Mouse (Mus musculus) neural tube, embryonic 14.5 days (tissue): ENCODE data around the gene H2-T24. TPM values are rescaled to one million over a fixed set of nuclear protein-coding genes. Genes with fewer than 3 reads are reported as not detected.

Experiments used
- ATAC-seq: fragments of 200-750 bp; cut with Nextera tagmentation; 2 replicates; pipeline ENCODE4 v1.8.0; 2017; ENCODE audit warnings: low read depth, mild to moderate bottlenecking, moderate TSS enrichment, moderate library complexity
- H3K27ac ChIP-seq: fragments of 300-500 bp; sonication (generic); 2 replicates; pipeline ENCODE4 v1.5.1; 2014; ENCODE audit warnings: low read depth, mild to moderate bottlenecking, control low read depth, low read length, moderate library complexity, mixed read lengths
- H3K27me3 ChIP-seq: fragments of 300-500 bp; sonication (generic); 2 replicates; pipeline ENCODE4 v1.6.1; 2014; ENCODE audit warnings: low read length; ENCODE audit not compliant: control insufficient read depth, insufficient read depth
- H3K36me3 ChIP-seq: fragments of 300-500 bp; sonication (generic); 2 replicates; pipeline ENCODE4 v1.6.1; 2014; ENCODE audit warnings: low read length, mixed read lengths; ENCODE audit not compliant: control insufficient read depth, insufficient read depth
- H3K4me1 ChIP-seq: fragments of 300-500 bp; sonication (generic); 2 replicates; pipeline ENCODE4 v1.6.1; 2014; ENCODE audit warnings: low read length; ENCODE audit not compliant: control insufficient read depth, insufficient read depth
- H3K4me2 ChIP-seq: fragments of 300-500 bp; sonication (generic); 2 replicates; pipeline ENCODE4 v1.6.1; 2014; ENCODE audit warnings: mild to moderate bottlenecking, low read depth, low read length, control low read depth
- H3K4me3 ChIP-seq: fragments of 300-500 bp; sonication (generic); 2 replicates; pipeline ENCODE4 v1.5.1; 2014; ENCODE audit warnings: low read depth, low read length, control low read depth, mixed read lengths
- H3K9ac ChIP-seq: fragments of 300-500 bp; sonication (generic); replicated peaks from 2 replicates; pipeline ENCODE4 v1.6.1; 2014; ENCODE audit warnings: low read depth, mild to moderate bottlenecking, control low read depth, low read length, mixed read lengths
- H3K9me3 ChIP-seq: fragments of 300-500 bp; sonication (generic); 2 replicates; pipeline ENCODE4 v1.6.1; 2016; ENCODE audit warnings: low read length; ENCODE audit not compliant: control insufficient read depth
- WGBS: fragments of 180-500 bp; shearing (Covaris S2); extraction: QIAGEN DNeasy Blood & Tissue Kit; methylation state at CpG from one replicate; pipeline ENCODE4 v1.1.7; 2014; 5-methylcytosine and 5-hydroxymethylcytosine counted together
- polyA plus RNA-seq: library from polyadenylated mRNA; unstranded; fragments of >200 nt; fragmentation: Nextera tagmentation; extraction: Ambion mirVana; gene quantifications from 2 replicates; pipeline ENCODE4 v1.2.1, GENCODE M21; 2014

Gene H2-T24
- polyA plus RNA-seq, 1 experiment from 2014 or later, result 12.7 TPM

GRCm38 (mm10) chr17:35979401-35980362 is 40.7 kb downstream of the H2-T24 start, which contains the start of the genes Gnl1 and Prr3:
TSS of gene Gnl1 (plus strand) at chr17:35979851.
TSS of gene Prr3 (minus strand) at chr17:35980236.
- peak within 1 kb of the TSS; percentile 94 for H3K4me3 ChIP-seq
- peak; percentile 80 for ATAC-seq
- H3K4me2 ChIP-seq, result peak within 1 kb of the TSS; percentile 86
- peak within 1 kb of the TSS; percentile 82 for H3K9ac ChIP-seq
- H3K9me3 ChIP-seq, result no peaks in the 10 kb centered on the region
- H3K4me1 ChIP-seq, result peaks cover 15% of the 10 kb centered on the region; the same call in 1 of the 2 replicates
- WGBS, result under 1% methylated on average over 69 of the region's 109 CpGs
- H3K36me3 ChIP-seq, result peaks cover 24% of the 10 kb centered on the region
- no peaks in the 10 kb centered on the region for H3K27me3 ChIP-seq
- H3K27ac ChIP-seq, result peak within 1 kb of the TSS; percentile 91

- H3K4me1 ChIP-seq, result peaks cover 15% of the 10 kb centered on the region; the same call in 1 of the 2 replicates
- peak; percentile 90 for ATAC-seq
- WGBS, result 0% methylated on average over 40 of the region's 41 CpGs
- peak overlapping the region; percentile 94 for H3K4me3 ChIP-seq
- H3K27ac ChIP-seq, result peak overlapping the region; percentile 91
- peak overlapping the region; percentile 82 for H3K9ac ChIP-seq
- peaks cover 28% of the 10 kb centered on the region for H3K36me3 ChIP-seq
- H3K9me3 ChIP-seq, result no peaks in the 10 kb centered on the region
- H3K27me3 ChIP-seq, result no peaks in the 10 kb centered on the region
- peak overlapping the region; percentile 86 for H3K4me2 ChIP-seq
Measured at GRCm38 (mm10) chr17:35978811-35979400, 41.5 kb downstream of the H2-T24 start.

GRCm38 (mm10) chr17:35972131-35972530 is 48.2 kb downstream of the H2-T24 start:
- WGBS, result 83% methylated on average over 1 of the region's 1 CpGs
- Histone ChIP-seq H3K4me3 (no peak overlapping the region), H3K27me3 (no peaks in the 10 kb centered on the region), H3K9ac (no peak overlapping the region), H3K4me1 (peaks cover 13% of the 10 kb centered on the region), H3K4me2 (no peak overlapping the region), H3K27ac (no peak overlapping the region), H3K9me3 (no peaks in the 10 kb centered on the region), H3K36me3 (peaks cover 15% of the 10 kb centered on the region; the same call in 1 of the 2 replicates)
- no peak for ATAC-seq

- H3K27ac ChIP-seq, result peak within 1 kb of the TSS; percentile 69
- peak within 1 kb of the TSS; percentile 47 for H3K9ac ChIP-seq
- H3K36me3 ChIP-seq, result peaks cover 11% of the 10 kb centered on the region; the same call in 1 of the 2 replicates
- H3K9me3 ChIP-seq, result no peaks in the 10 kb centered on the region
- peak within 1 kb of the TSS; percentile 85 for H3K4me2 ChIP-seq
- peak within 1 kb of the TSS; percentile 88 for H3K4me3 ChIP-seq
- H3K27me3 ChIP-seq, result no peaks in the 10 kb centered on the region
- WGBS, result under 1% methylated on average over 68 of the region's 68 CpGs
- ATAC-seq, result peak; percentile 96
- H3K4me1 ChIP-seq, result peaks cover 13% of the 10 kb centered on the region
Measured at GRCm38 (mm10) chr17:35969418-35970389, 50.7 kb downstream of the H2-T24 start, which contains the start of gene Abcf1. TSS of gene Abcf1 (minus strand) at chr17:35969761.

- Histone ChIP-seq H3K36me3 (peaks cover 17% of the 10 kb centered on the region), H3K9me3 (no peaks in the 10 kb centered on the region), H3K27me3 (no peaks in the 10 kb centered on the region), H3K9ac (no peak overlapping the region), H3K4me3 (no peak overlapping the region), H3K4me1 (peaks cover 13% of the 10 kb centered on the region), H3K4me2 (no peak overlapping the region), H3K27ac (no peak overlapping the region)
- 90% methylated on average over 2 of the region's 2 CpGs for WGBS
- ATAC-seq, result no peak
Measured at GRCm38 (mm10) chr17:35967621-35968020, 52.7 kb downstream of the H2-T24 start.

GRCm38 (mm10) chr17:35963279-35963678 is 57.1 kb downstream of the H2-T24 start:
- ATAC-seq, result no peak
- no peaks in the 10 kb centered on the region for H3K9me3 ChIP-seq
- H3K4me1 ChIP-seq, result peaks cover 2% of the 10 kb centered on the region; the same call in 1 of the 2 replicates
- 95% methylated on average over 10 of the region's 10 CpGs for WGBS
- H3K4me3 ChIP-seq, result no peak overlapping the region
- H3K27ac ChIP-seq, result no peak overlapping the region
- H3K36me3 ChIP-seq, result peaks cover 54% of the 10 kb centered on the region
- H3K27me3 ChIP-seq, result no peaks in the 10 kb centered on the region
- H3K9ac ChIP-seq, result no peak overlapping the region
- no peak overlapping the region for H3K4me2 ChIP-seq

GRCm38 (mm10) chr17:35958533-35959223 is 61.7 kb downstream of the H2-T24 start:
- Histone ChIP-seq H3K9me3 (no peaks in the 10 kb centered on the region), H3K36me3 (peaks cover 72% of the 10 kb centered on the region), H3K27me3 (no peaks in the 10 kb centered on the region), H3K4me2 (no peak overlapping the region), H3K4me1 (no peaks in the 10 kb centered on the region), H3K4me3 (no peak overlapping the region), H3K27ac (no peak overlapping the region), H3K9ac (no peak overlapping the region)
- no peak for ATAC-seq
- 97% methylated on average over 15 of the region's 15 CpGs for WGBS
